Mouse (Mus musculus) thymus, adult 18-20 months (tissue): ENCODE results near the gene Fyco1.

Experiments used
- DNase-seq, 2 experiments: peaks; one replicate each; pipeline ENCODE4 v3.0.0; 2022; ENCODE audit warnings: mixed read lengths in 2 of 2

Gene Fyco1

GRCm38 (mm10) chr9:123851713-123852448 lies at the start of gene Fyco1:
TSS of gene Fyco1 (minus strand) at chr9:123851899.
- peak; percentile 93 to 98 for DNase-seq

- peak in 1 of 2 experiments; percentile 39 for DNase-seq
These were observed 20.4 kb upstream of the Fyco1 start for GRCm38 (mm10) chr9:123872049-123872448.

- DNase-seq: no peak
These were observed 17.6 kb upstream of the Fyco1 start for GRCm38 (mm10) chr9:123869167-123869784.

- DNase-seq: no peak
These were observed 11.9 kb upstream of the Fyco1 start for GRCm38 (mm10) chr9:123863641-123864040.

GRCm38 (mm10) chr9:123862895-123863616 lies 11.4 kb upstream of the Fyco1 start:
- DNase-seq: no peak

GRCm38 (mm10) chr9:123861929-123862328 lies 10.2 kb upstream of the Fyco1 start, which contains the start of gene Xcr1:
TSS of gene Xcr1 (minus strand) at chr9:123862029.
- no peak for DNase-seq

GRCm38 (mm10) chr9:123856836-123857235 lies 5.1 kb upstream of the Fyco1 start:
- no peak for DNase-seq

GRCm38 (mm10) chr9:123852449-123853390 lies 1.0 kb upstream of the Fyco1 start:
- DNase-seq: no peak

- peak; percentile 73 to 83 for DNase-seq
These were observed 512 bp downstream of the Fyco1 start for GRCm38 (mm10) chr9:123851062-123851712.

- DNase-seq: peak; percentile 39 to 54
These were observed 1.0 kb downstream of the Fyco1 start for GRCm38 (mm10) chr9:123850705-123851061.

GRCm38 (mm10) chr9:123849976-123850695 lies 1.6 kb downstream of the Fyco1 start:
- DNase-seq: no peak

- no peak for DNase-seq
These were observed 5.2 kb downstream of the Fyco1 start for GRCm38 (mm10) chr9:123846490-123846889.

GRCm38 (mm10) chr9:123845120-123845519 lies 6.6 kb downstream of the Fyco1 start:
- no peak for DNase-seq

- DNase-seq: no peak
These were observed 7.2 kb downstream of the Fyco1 start for GRCm38 (mm10) chr9:123844468-123844867.

GRCm38 (mm10) chr9:123840243-123840642 lies 11.5 kb downstream of the Fyco1 start:
- DNase-seq: no peak

- DNase-seq: no peak
These were observed 15.8 kb downstream of the Fyco1 start for GRCm38 (mm10) chr9:123835851-123836250.

GRCm38 (mm10) chr9:123828916-123829315 lies 22.8 kb downstream of the Fyco1 start:
- no peak for DNase-seq

GRCm38 (mm10) chr9:123826631-123827030 lies 25.1 kb downstream of the Fyco1 start:
- DNase-seq: no peak

GRCm38 (mm10) chr9:123818601-123819000 lies 33.1 kb downstream of the Fyco1 start:
- DNase-seq: no peak

GRCm38 (mm10) chr9:123815996-123816395 lies 35.7 kb downstream of the Fyco1 start:
- no peak for DNase-seq

GRCm38 (mm10) chr9:123815444-123815843 lies 36.3 kb downstream of the Fyco1 start:
- DNase-seq: no peak
